Mouse (Mus musculus) myocyte (in vitro differentiated cells): ENCODE measurements around the gene Zfp653. TPM values are rescaled to one million over a fixed set of nuclear protein-coding genes. Genes with fewer than 3 reads are reported as not detected.

Experiments used
- H3K27me3 ChIP-seq: one replicate; pipeline ENCODE4 v1.6.1; 2011; ENCODE audit not compliant: control insufficient read depth, insufficient read depth, insufficient read length
- H3K36me3 ChIP-seq: one replicate; pipeline ENCODE4 v1.6.1; 2011; ENCODE audit not compliant: control insufficient read depth, insufficient read depth
- H3K4me2 ChIP-seq: one replicate; pipeline ENCODE4 v1.6.1; 2011; ENCODE audit warnings: low read depth, control low read depth
- H3K4me3 ChIP-seq: one replicate; pipeline ENCODE4 v1.5.1; 2011; ENCODE audit warnings: mild to moderate bottlenecking, control low read depth, moderate library complexity
- H3K79me2 ChIP-seq: one replicate; pipeline ENCODE4 v1.6.1; 2011; ENCODE audit not compliant: control insufficient read depth, insufficient read depth
- H3ac ChIP-seq: one replicate; pipeline ENCODE4 v1.6.1; 2011; ENCODE audit not compliant: control insufficient read depth, insufficient read length
- CEBPB ChIP-seq: IDR thresholded peaks from 2 replicates; pipeline ENCODE4 v1.6.1; 2011; ENCODE audit warnings: mild to moderate bottlenecking, moderate library complexity; ENCODE audit not compliant: poor library complexity, insufficient read depth, severe bottlenecking
- E2F4 ChIP-seq: IDR thresholded peaks from one replicate; pipeline ENCODE4 v1.6.1; 2011; ENCODE audit warnings: mild to moderate bottlenecking, control low read depth, moderate library complexity; ENCODE audit not compliant: insufficient read depth
- MAX ChIP-seq: IDR thresholded peaks from one replicate; pipeline ENCODE4 v1.6.1; 2011; ENCODE audit warnings: low read depth, mild to moderate bottlenecking, control low read depth
- MYOD1 ChIP-seq, 3 experiments: IDR thresholded peaks; one replicate each; pipeline ENCODE4 v1.6.1; 2011; ENCODE audit warnings: control low read depth in 2 of 3, low read depth in 2 of 3, mild to moderate bottlenecking in 2 of 3, moderate library complexity in 1 of 3; ENCODE audit not compliant: insufficient read length in 2 of 3, control insufficient read depth in 1 of 3
- MYOG ChIP-seq, 3 experiments: IDR thresholded peaks; one replicate each; pipeline ENCODE4 v1.6.1; 2011; ENCODE audit warnings: control low read depth in 2 of 3, low read depth in 2 of 3, mild to moderate bottlenecking in 2 of 3; ENCODE audit not compliant: insufficient read length in 2 of 3, control insufficient read depth in 1 of 3, insufficient read depth in 1 of 3
- POLR2A ChIP-seq: IDR thresholded peaks from one replicate; pipeline ENCODE4 v1.6.1; 2011; ENCODE audit warnings: low read depth, mild to moderate bottlenecking, control low read depth, moderate library complexity; ENCODE audit not compliant: insufficient read length
- POLR2AphosphoS2 ChIP-seq: IDR thresholded peaks from one replicate; pipeline ENCODE4 v1.6.1; 2011; ENCODE audit warnings: low read depth, control low read depth; ENCODE audit not compliant: insufficient read length
- REST ChIP-seq: IDR thresholded peaks from one replicate; pipeline ENCODE4 v1.6.1; 2011; ENCODE audit warnings: mild to moderate bottlenecking, control low read depth, moderate library complexity; ENCODE audit not compliant: insufficient read depth, insufficient read length
- SRF ChIP-seq: IDR thresholded peaks from one replicate; pipeline ENCODE4 v1.6.1; 2011; ENCODE audit warnings: low read depth; ENCODE audit not compliant: control insufficient read depth, insufficient read length
- TCF12 ChIP-seq: IDR thresholded peaks from one replicate; pipeline ENCODE4 v1.6.1; 2011; ENCODE audit warnings: mild to moderate bottlenecking, control low read depth; ENCODE audit not compliant: poor library complexity, insufficient read depth, severe bottlenecking
- TCF3 ChIP-seq: IDR thresholded peaks from one replicate; pipeline ENCODE4 v1.6.1; 2011; ENCODE audit warnings: low read depth, control low read depth; ENCODE audit not compliant: insufficient read length
- USF1 ChIP-seq: IDR thresholded peaks from one replicate; pipeline ENCODE4 v1.6.1; 2011; ENCODE audit warnings: low read depth, mild to moderate bottlenecking, control low read depth, moderate library complexity
- polyA plus RNA-seq: library from polyadenylated mRNA; unstranded; fragments of >200 nt; fragmentation: generic; extraction: Trizol; gene quantifications from one replicate; pipeline ENCODE4 v1.2.1, GENCODE M21; 2012; ENCODE audit warnings: missing spikeins

The Zfp653 gene
- polyA plus RNA-seq, 1 experiment, result 8.3 TPM

GRCm38 (mm10) chr9:22058011-22058424 lies 13.2 kb downstream of the Zfp653 start:
- no peaks in the 10 kb centered on the region for H3K27me3 ChIP-seq
- peak overlapping the region; percentile 19 for H3K4me2 ChIP-seq
- no peak overlapping the region for H3K4me3 ChIP-seq
- H3K36me3 ChIP-seq, result no peaks in the 10 kb centered on the region
- TF ChIP-seq SRF, result no peak
- TF ChIP-seq E2F4, result no peak
- TF ChIP-seq MYOG (IDR thresholded peaks at IDR 0.05; ENCODE audit: control insufficient read depth in 1 of 3, insufficient read depth in 1 of 3, insufficient read length in 2 of 3, low read depth in 2 of 3), result peak in 1 of 3 experiments; percentile 56
- no peak for TF ChIP-seq REST
- peak in 2 of 3 experiments; percentile 71 to 75 for TF ChIP-seq MYOD1 (IDR thresholded peaks at IDR 0.05; ENCODE audit: control insufficient read depth in 1 of 3, insufficient read length in 2 of 3, low read depth in 2 of 3)
- TF ChIP-seq USF1, result no peak
- TF ChIP-seq TCF3, result no peak
- TF ChIP-seq POLR2A, result no peak
- TF ChIP-seq CEBPB, result no peak
- no peaks in the 10 kb centered on the region for H3K79me2 ChIP-seq
- H3ac ChIP-seq, result no peak overlapping the region

- Histone ChIP-seq H3K27me3 (peaks cover 3% of the 10 kb centered on the region), H3K4me3 (no peak overlapping the region), H3K4me2 (no peak overlapping the region), H3ac (no peak overlapping the region), H3K79me2 (no peaks in the 10 kb centered on the region), H3K36me3 (no peaks in the 10 kb centered on the region)
- no peak for TF ChIP-seq POLR2AphosphoS2
- no peak for TF ChIP-seq USF1
- TF ChIP-seq REST, result no peak
- no peak for TF ChIP-seq POLR2A
- no peak for TF ChIP-seq E2F4
- TF ChIP-seq TCF3, result no peak
- TF ChIP-seq MYOD1 (IDR thresholded peaks at IDR 0.05; ENCODE audit: control insufficient read depth in 1 of 3, insufficient read length in 2 of 3, low read depth in 2 of 3), result no peak
- no peak for TF ChIP-seq MAX
- TF ChIP-seq CEBPB, result no peak
- TF ChIP-seq TCF12, result no peak
- TF ChIP-seq MYOG (IDR thresholded peaks at IDR 0.05; ENCODE audit: control insufficient read depth in 1 of 3, insufficient read depth in 1 of 3, insufficient read length in 2 of 3, low read depth in 2 of 3), result no peak
- TF ChIP-seq SRF, result no peak
Observed at GRCm38 (mm10) chr9:22057031-22057517, 14.1 kb downstream of the Zfp653 start.

DNA sequence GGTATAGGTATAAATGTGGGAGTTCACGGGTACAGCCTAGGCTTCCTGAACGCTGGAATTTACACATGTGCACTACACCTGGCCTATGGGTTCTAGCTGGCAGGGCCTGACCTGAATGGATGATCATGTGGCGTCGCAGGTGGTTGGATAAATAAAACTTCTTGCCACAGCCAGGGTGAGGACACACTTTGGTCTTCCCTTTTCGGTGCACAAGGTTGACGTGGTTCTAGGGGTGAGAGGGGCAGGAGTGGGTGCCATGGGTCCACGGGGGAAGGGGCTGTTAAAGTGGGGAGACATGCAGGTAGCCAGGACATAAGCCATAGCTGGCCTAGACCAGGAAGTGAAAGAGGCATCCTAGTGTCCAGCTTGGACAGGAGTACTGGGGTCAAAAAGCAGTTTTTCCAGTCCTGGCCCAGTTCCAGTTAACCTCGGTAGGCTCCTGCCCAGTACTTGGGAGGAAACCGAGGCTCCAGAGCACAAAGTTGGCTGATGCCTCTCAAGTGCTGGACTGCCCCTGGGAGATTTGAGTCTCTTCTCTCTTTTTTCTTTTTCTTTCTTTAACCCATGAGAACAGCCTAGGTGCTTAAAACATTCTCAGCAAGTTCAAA lies 14.8 kb downstream of the Zfp653 start:
- peaks cover 10% of the 10 kb centered on the region for H3K27me3 ChIP-seq
- H3K79me2 ChIP-seq, result no peaks in the 10 kb centered on the region
- H3K36me3 ChIP-seq, result no peaks in the 10 kb centered on the region
- H3ac ChIP-seq, result no peak overlapping the region
- TF ChIP-seq MYOD1 (IDR thresholded peaks at IDR 0.05; ENCODE audit: control insufficient read depth in 1 of 3, insufficient read length in 2 of 3, low read depth in 2 of 3) (no peak), POLR2AphosphoS2 (no peak), MYOG (IDR thresholded peaks at IDR 0.05; ENCODE audit: control insufficient read depth in 1 of 3, insufficient read depth in 1 of 3, insufficient read length in 2 of 3, low read depth in 2 of 3) (no peak), MAX (no peak), USF1 (no peak), CEBPB (no peak), SRF (no peak)
- no peak overlapping the region for H3K4me3 ChIP-seq
- no peak overlapping the region for H3K4me2 ChIP-seq

GRCm38 (mm10) chr9:22055713-22056112 lies 15.5 kb downstream of the Zfp653 start:
- no peaks in the 10 kb centered on the region for H3K79me2 ChIP-seq
- H3K36me3 ChIP-seq, result no peaks in the 10 kb centered on the region
- TF ChIP-seq POLR2AphosphoS2 (no peak), MAX (no peak), POLR2A (peak; percentile 7)
- no peak overlapping the region for H3ac ChIP-seq
- H3K4me3 ChIP-seq, result no peak overlapping the region
- no peak overlapping the region for H3K4me2 ChIP-seq
- H3K27me3 ChIP-seq, result peaks cover 17% of the 10 kb centered on the region

DNA sequence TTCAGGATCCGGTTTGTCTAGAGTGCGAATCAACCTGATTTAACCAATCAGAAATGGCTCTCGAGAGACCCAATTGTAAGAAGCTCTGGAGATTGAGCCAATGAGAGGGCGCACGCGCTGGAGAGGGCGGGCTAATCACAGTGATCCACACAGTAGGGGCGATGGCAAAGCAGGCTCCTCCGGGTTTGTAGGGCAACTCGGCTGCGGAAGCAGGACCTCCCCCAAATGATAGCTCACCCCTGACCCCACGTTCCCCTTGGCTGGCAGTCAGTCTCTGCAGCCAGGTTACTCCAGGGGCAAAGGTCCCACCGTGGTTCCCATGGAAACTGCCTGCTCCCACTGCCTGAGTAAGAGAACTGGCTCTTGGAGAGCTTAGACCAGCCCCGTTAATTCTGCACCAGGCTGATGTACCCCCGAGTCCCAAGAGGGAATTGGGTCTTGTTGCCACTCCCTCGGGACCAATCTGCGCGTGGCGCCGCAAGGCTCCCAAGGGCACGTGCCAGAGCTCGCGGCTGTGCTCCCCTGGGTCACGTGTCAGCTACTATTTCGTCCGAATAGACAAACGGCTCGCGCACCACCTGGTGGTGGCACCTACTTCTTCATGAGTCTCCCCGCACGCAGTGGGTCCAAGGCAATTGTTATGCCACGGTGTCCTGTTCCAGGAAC lies 16.6 kb downstream of the Zfp653 start:
- TF ChIP-seq POLR2AphosphoS2 (peak; percentile 34), SRF (no peak)
- Histone ChIP-seq H3K79me2 (no peaks in the 10 kb centered on the region), H3K4me3 (no peak overlapping the region), H3K27me3 (peaks cover 28% of the 10 kb centered on the region), H3K4me2 (no peak overlapping the region), H3K36me3 (no peaks in the 10 kb centered on the region), H3ac (no peak overlapping the region)
